Mouse (Mus musculus) left cerebral cortex, adult 18-20 months (tissue): Measurements from ENCODE around the gene Pcp4l1. TPM values are rescaled to one million over a fixed set of nuclear protein-coding genes. Genes with fewer than 3 reads are reported as not detected.
A peak's percentile ranks its signal among the peaks of the same experiment; 100 is the strongest.
"Not testable (repeated sequence)": the region's sequence is repeated elsewhere in the genome, so short reads cannot be mapped to it uniquely, and the experiment has no call there.

Experiments
- DNase-seq, 2 experiments: peaks; one replicate each; pipeline ENCODE4 v3.0.0; 2021 to 2022; ENCODE audit warnings: low spot score in 2 of 2, mixed read lengths in 1 of 2
- total RNA-seq, 2 experiments: library from RNA; stranded (reverse); gene quantifications; 2 replicates each; pipeline ENCODE4 v1.2.3; 2021

Pcp4l1 gene
- total RNA-seq, 2 experiments from 2014 or later: 114 to 132 TPM

GRCm38 (mm10) chr1:171149974-171150760 is 45.9 kb downstream of the Pcp4l1 start, which contains the start of the genes Sdhc and Mpz:
Gene Sdhc, minus strand, starts transcription at chr1:171150603.
Gene Mpz, plus strand, starts transcription at chr1:171150711.
- peak; percentile 93 to 95 for DNase-seq

GRCm38 (mm10) chr1:171142981-171143380 is 53.1 kb downstream of the Pcp4l1 start:
- DNase-seq: not testable (repeated sequence)

DNA sequence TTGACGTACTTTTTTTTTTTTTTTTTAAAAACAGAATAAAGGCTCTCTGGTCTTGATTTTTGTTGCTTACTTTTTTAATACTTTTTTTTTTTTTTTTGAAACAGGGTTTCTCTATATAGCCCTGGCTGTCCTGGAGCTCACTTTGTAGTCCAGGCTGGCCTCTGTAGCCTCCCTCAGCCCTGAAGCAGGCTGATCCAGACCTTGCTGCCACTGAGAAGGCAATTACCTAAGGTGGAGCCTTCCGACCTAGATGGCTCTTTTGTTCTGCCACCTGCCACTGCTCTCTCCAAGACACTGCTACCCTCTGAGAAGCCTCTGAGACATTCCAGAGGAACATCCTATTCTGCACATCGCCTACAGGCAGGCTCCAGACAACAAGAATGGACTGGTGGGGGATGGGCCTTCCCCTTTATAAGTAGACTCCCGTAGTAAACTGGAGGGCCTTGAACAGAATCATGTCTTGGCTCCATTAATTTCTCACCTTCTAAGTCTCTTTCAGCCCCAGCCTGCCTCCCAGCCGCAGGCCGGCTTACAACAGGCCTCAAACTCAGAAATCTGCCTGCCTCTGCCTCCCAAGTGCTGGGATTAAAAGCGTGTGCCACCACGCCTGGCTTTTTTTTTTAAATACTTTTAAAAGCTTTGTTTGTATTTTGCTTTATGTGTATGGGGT is 58.4 kb downstream of the Pcp4l1 start:
- not testable (repeated sequence) for DNase-seq

- no peak for DNase-seq
Observed at GRCm38 (mm10) chr1:171135600-171135999, 60.5 kb downstream of the Pcp4l1 start.

DNA sequence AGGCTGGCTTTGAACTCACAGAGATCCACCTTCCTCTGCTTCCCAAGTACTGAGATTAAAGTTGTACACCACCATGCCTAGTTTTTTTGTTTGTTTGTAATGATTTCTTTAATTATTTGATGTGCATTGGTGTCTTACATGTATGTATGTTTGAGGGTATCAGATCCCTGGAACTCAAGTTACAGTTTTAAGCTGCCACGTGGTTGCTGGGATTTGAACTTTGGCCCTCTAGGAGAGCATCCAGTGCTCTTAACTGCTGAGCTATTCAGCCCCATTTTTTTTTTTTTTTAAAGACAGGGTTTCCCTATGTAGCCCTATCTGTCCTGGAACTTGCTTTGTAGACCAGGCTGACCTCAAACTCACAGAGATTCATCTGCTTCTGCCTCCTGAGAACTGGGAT is 65.1 kb downstream of the Pcp4l1 start:
- DNase-seq: no peak

DNA sequence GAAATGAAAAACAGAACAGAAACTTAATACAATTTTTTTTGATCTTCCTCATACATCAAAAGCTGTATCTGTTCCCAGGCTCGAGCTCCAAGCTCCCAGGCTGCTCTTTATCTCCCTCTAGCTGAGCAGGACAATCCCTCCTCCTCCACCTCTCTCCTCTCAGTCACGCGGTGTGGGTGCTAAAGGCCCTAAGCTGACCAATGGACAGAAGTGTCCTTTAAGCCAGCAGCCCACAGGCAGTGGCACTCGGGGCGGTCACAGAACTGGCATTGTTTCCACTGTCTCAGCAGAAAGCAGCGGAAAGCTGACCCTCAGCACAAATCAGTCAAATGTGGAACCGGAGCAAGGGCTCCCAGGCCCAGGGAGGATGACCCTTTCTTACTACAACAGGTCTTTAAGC is 66.8 kb downstream of the Pcp4l1 start:
- DNase-seq: peak; percentile 16 to 21

GRCm38 (mm10) chr1:171124398-171124797 is 71.7 kb downstream of the Pcp4l1 start:
- DNase-seq: no peak

Other genes with a start within 250 kb of the Pcp4l1 start
- 1 to 10 TPM; 4.5 to 5.3 TPM for gene Fcgr2b, start 219.7 kb downstream of the Pcp4l1 start, total RNA-seq
- not detected for gene Fcgr4, start 177.3 kb downstream of the Pcp4l1 start, total RNA-seq
- 10 to 100 TPM; 11.1 to 13.2 TPM for gene Fcgr3, start 131.3 kb downstream of the Pcp4l1 start, total RNA-seq
- gene Cfap126, start 82.3 kb downstream of the Pcp4l1 start, total RNA-seq: under 1 TPM in 1 of 2 experiments, not detected in 1; 0.79 TPM
- gene Sdhc, start 45.7 kb downstream of the Pcp4l1 start, total RNA-seq: 100 to 1,000 TPM; 195 to 207 TPM
- gene Mpz, start 45.6 kb downstream of the Pcp4l1 start, total RNA-seq: not detected
- gene Nr1i3, start 17.7 kb upstream of the Pcp4l1 start, total RNA-seq: under 1 TPM; 0.12 to 0.14 TPM
- gene Tomm40l, start 26.2 kb upstream of the Pcp4l1 start, total RNA-seq: 10 to 100 TPM; 84.2 to 90.5 TPM
- 1 to 10 TPM; 1.8 to 3.1 TPM for gene Apoa2, start 28.8 kb upstream of the Pcp4l1 start, total RNA-seq
- 10 to 100 TPM; 13.7 to 14.7 TPM for gene Fcer1g, start 38.1 kb upstream of the Pcp4l1 start, total RNA-seq
- gene Adamts4, start 54.2 kb upstream of the Pcp4l1 start, total RNA-seq: 1 to 10 TPM; 5.9 to 8.9 TPM
- 100 to 1,000 TPM; 280 to 286 TPM for gene Ndufs2, start 55.1 kb upstream of the Pcp4l1 start, total RNA-seq
- gene B4galt3, start 74.1 kb upstream of the Pcp4l1 start, total RNA-seq: 10 to 100 TPM; 64.3 to 71.8 TPM
- gene Ppox, start 84.9 kb upstream of the Pcp4l1 start, total RNA-seq: 10 to 100 TPM; 26.9 to 27.8 TPM
- gene Usp21, start 91.7 kb upstream of the Pcp4l1 start, total RNA-seq: 10 to 100 TPM; 54.5 to 63.0 TPM
- gene Ufc1, start 98.8 kb upstream of the Pcp4l1 start, total RNA-seq: 100 to 1,000 TPM; 104 to 112 TPM
- gene Dedd, start 132.9 kb upstream of the Pcp4l1 start, total RNA-seq: 10 to 100 TPM; 43.7 to 43.9 TPM
- 10 to 100 TPM; 43.3 to 47.9 TPM for gene Nit1, start 149.4 kb upstream of the Pcp4l1 start, total RNA-seq
- 100 to 1,000 TPM; 189 to 191 TPM for gene Pfdn2, start 149.4 kb upstream of the Pcp4l1 start, total RNA-seq
- gene Klhdc9, start 164.5 kb upstream of the Pcp4l1 start, total RNA-seq: 1 to 10 TPM; 7.1 to 8.0 TPM
- gene Nectin4, start 173.8 kb upstream of the Pcp4l1 start, total RNA-seq: 1 to 10 TPM; 3.6 to 4.7 TPM
- gene Arhgap30, start 192.7 kb upstream of the Pcp4l1 start, total RNA-seq: 1 to 10 TPM; 2.2 to 2.6 TPM
- 100 to 1,000 TPM in 1 of 2 experiments, 10 to 100 TPM in 1; 99.0 to 105 TPM for gene Usf1, start 215.0 kb upstream of the Pcp4l1 start, total RNA-seq
- gene Tstd1, start 222.6 kb upstream of the Pcp4l1 start, total RNA-seq: 1 to 10 TPM; 1.4 to 2.3 TPM
- 1 to 10 TPM; 4.5 to 5.4 TPM for gene F11r, start 241.3 kb upstream of the Pcp4l1 start, total RNA-seq